Mouse (Mus musculus): ENCODE results near the gene Fam76a.

DNA sequence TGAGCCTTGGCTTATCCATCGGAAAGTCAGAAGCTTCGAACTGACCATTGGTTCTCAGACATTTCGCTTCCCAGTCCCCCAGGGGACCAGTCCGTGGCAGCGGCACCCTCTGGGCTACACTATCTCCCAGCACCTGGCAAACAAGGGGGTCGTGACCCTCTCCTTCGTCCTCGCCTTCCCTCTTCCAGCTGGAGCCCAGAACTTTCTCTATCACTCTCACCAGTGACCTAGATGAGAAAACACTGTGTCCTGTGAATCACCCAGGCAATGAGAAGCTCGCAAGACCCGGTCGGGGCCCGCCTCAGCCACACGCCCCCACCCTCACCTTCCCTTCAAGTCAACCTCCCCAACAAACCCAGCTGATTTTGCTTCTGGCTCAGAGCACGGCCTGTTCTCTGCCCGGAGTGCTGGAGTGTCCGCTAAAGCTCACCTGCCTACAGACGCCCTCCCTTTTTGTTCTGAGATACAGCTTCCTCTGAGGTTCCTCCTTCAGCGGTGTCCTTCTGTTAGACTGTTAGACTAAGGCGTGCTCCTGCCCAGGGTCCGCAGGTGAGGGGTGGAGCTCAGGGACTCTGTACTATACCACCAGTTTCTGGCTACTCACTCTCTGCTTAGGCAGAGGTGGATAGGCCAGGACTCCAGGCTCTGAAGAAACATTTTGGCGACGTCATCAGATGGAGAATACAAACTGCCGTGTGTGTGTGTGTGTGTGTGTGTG is 18.8 kb upstream of the Fam76a start:
- TF ChIP-seq CTCF (IDR thresholded peaks at IDR 0.05; ENCODE audit: low read depth) (no peak), EP300 (IDR thresholded peaks at IDR 0.05; ENCODE audit: low read depth) (no peak)
